Mouse (Mus musculus): Measurements from ENCODE around the gene Cnbd2.
"Not testable (repeated sequence)": the region's sequence is repeated elsewhere in the genome, so short reads cannot be mapped to it uniquely, and the experiment has no call there.

Cnbd2 gene

GRCm38 (mm10) chr2:156399485-156399884 lies 87.4 kb downstream of the Cnbd2 start:
- Histone ChIP-seq H3K36me3 (ENCODE audit: insufficient read depth, low read length) (no peaks in the 10 kb centered on the region), H3K27me3 (ENCODE audit: insufficient read depth, low read length) (0 out of 2 replicates have a peak, but pooled peaks cover 2% of the 10 kb centered on the region), H3K4me1 (replicated peaks; ENCODE audit: low read depth, low read length) (peaks cover 31% of the 10 kb centered on the region), H3K4me3 (replicated peaks; ENCODE audit: low read length) (no peak overlapping the region), H3K9me3 (ENCODE audit: low read length) (no peaks in the 10 kb centered on the region)
- TF ChIP-seq POU5F1 (IDR thresholded peaks at IDR 0.05; ENCODE audit: borderline replicate concordance, low read length) (no peak), CTCF (conservative IDR thresholded peaks at IDR 0.05; ENCODE audit: low read length) (no peak), NANOG (IDR thresholded peaks at IDR 0.05; ENCODE audit: borderline replicate concordance, low read length) (no peak)

GRCm38 (mm10) chr2:156401331-156401730 lies 89.2 kb downstream of the Cnbd2 start:
- 0 out of 2 replicates have a peak, but pooled peaks cover 2% of the 10 kb centered on the region for H3K27me3 ChIP-seq (ENCODE audit: insufficient read depth, low read length)
- no peak for TF ChIP-seq NANOG (IDR thresholded peaks at IDR 0.05; ENCODE audit: borderline replicate concordance, low read length)
- TF ChIP-seq POU5F1 (IDR thresholded peaks at IDR 0.05; ENCODE audit: borderline replicate concordance, low read length), result no peak
- no peak for TF ChIP-seq CTCF (conservative IDR thresholded peaks at IDR 0.05; ENCODE audit: low read length)

GRCm38 (mm10) chr2:156402036-156402435 lies 89.9 kb downstream of the Cnbd2 start:
- Histone ChIP-seq H3K27me3 (ENCODE audit: insufficient read depth, low read length) (no peaks in the 10 kb centered on the region), H3K36me3 (ENCODE audit: insufficient read depth, low read length) (no peaks in the 10 kb centered on the region), H3K4me3 (replicated peaks; ENCODE audit: low read length) (no peak overlapping the region), H3K4me1 (replicated peaks; ENCODE audit: low read depth, low read length) (peaks cover 23% of the 10 kb centered on the region), H3K9me3 (ENCODE audit: low read length) (no peaks in the 10 kb centered on the region)
- TF ChIP-seq CTCF (conservative IDR thresholded peaks at IDR 0.05; ENCODE audit: low read length) (no peak), POU5F1 (IDR thresholded peaks at IDR 0.05; ENCODE audit: borderline replicate concordance, low read length) (no peak)

More at GRCm38 (mm10) chr2:156401331-156401730, 89.2 kb downstream of the Cnbd2 start:
- peak overlapping the region; percentile 48; the same call in 1 of the 2 replicates for H3K4me3 ChIP-seq (replicated peaks; ENCODE audit: low read length)
- H3K4me1 ChIP-seq (replicated peaks; ENCODE audit: low read depth, low read length), result peaks cover 16% of the 10 kb centered on the region
- no peaks in the 10 kb centered on the region for H3K9me3 ChIP-seq (ENCODE audit: low read length)
- H3K36me3 ChIP-seq (ENCODE audit: insufficient read depth, low read length), result no peaks in the 10 kb centered on the region

GRCm38 (mm10) chr2:156406987-156407386 lies 94.9 kb downstream of the Cnbd2 start:
- H3K4me1 ChIP-seq (replicated peaks; ENCODE audit: low read depth, low read length), result peaks cover 26% of the 10 kb centered on the region
- TF ChIP-seq NANOG (IDR thresholded peaks at IDR 0.05; ENCODE audit: borderline replicate concordance, low read length) (no peak), CTCF (conservative IDR thresholded peaks at IDR 0.05; ENCODE audit: low read length) (no peak), POU5F1 (IDR thresholded peaks at IDR 0.05; ENCODE audit: borderline replicate concordance, low read length) (no peak)
- H3K9me3 ChIP-seq (ENCODE audit: low read length), result no peaks in the 10 kb centered on the region
- no peaks in the 10 kb centered on the region for H3K36me3 ChIP-seq (ENCODE audit: insufficient read depth, low read length)
- 0 out of 2 replicates have a peak overlapping the region, but pooled peaks have one; percentile 20 for H3K4me3 ChIP-seq (replicated peaks; ENCODE audit: low read length)
- H3K27me3 ChIP-seq (ENCODE audit: insufficient read depth, low read length), result no peaks in the 10 kb centered on the region

GRCm38 (mm10) chr2:156408168-156408567 lies 96.1 kb downstream of the Cnbd2 start:
- no peaks in the 10 kb centered on the region for H3K27me3 ChIP-seq (ENCODE audit: insufficient read depth, low read length)
- H3K36me3 ChIP-seq (ENCODE audit: insufficient read depth, low read length), result no peaks in the 10 kb centered on the region
- no peak overlapping the region for H3K4me3 ChIP-seq (replicated peaks; ENCODE audit: low read length)
- TF ChIP-seq NANOG (IDR thresholded peaks at IDR 0.05; ENCODE audit: borderline replicate concordance, low read length), result no peak
- no peak for TF ChIP-seq POU5F1 (IDR thresholded peaks at IDR 0.05; ENCODE audit: borderline replicate concordance, low read length)
- TF ChIP-seq CTCF (conservative IDR thresholded peaks at IDR 0.05; ENCODE audit: low read length), result no peak
- H3K9me3 ChIP-seq (ENCODE audit: low read length), result no peaks in the 10 kb centered on the region
- H3K4me1 ChIP-seq (replicated peaks; ENCODE audit: low read depth, low read length), result peaks cover 26% of the 10 kb centered on the region

GRCm38 (mm10) chr2:156411348-156411747 lies 99.2 kb downstream of the Cnbd2 start:
- H3K4me3 ChIP-seq (replicated peaks; ENCODE audit: low read length), result not testable (repeated sequence)

GRCm38 (mm10) chr2:156414996-156415395 lies 102.9 kb downstream of the Cnbd2 start:
- Histone ChIP-seq H3K9me3 (ENCODE audit: low read length) (no peaks in the 10 kb centered on the region), H3K4me1 (replicated peaks; ENCODE audit: low read depth, low read length) (peaks cover 46% of the 10 kb centered on the region), H3K27me3 (ENCODE audit: insufficient read depth, low read length) (peaks cover 17% of the 10 kb centered on the region), H3K4me3 (replicated peaks; ENCODE audit: low read length) (no peak overlapping the region), H3K36me3 (ENCODE audit: insufficient read depth, low read length) (no peaks in the 10 kb centered on the region)
- TF ChIP-seq NANOG (IDR thresholded peaks at IDR 0.05; ENCODE audit: borderline replicate concordance, low read length), result no peak
- TF ChIP-seq CTCF (conservative IDR thresholded peaks at IDR 0.05; ENCODE audit: low read length), result no peak
- no peak for TF ChIP-seq POU5F1 (IDR thresholded peaks at IDR 0.05; ENCODE audit: borderline replicate concordance, low read length)

More at GRCm38 (mm10) chr2:156411348-156411747, 99.2 kb downstream of the Cnbd2 start:
- H3K36me3 ChIP-seq (ENCODE audit: insufficient read depth, low read length); H3K27me3 ChIP-seq (ENCODE audit: insufficient read depth, low read length); H3K9me3 ChIP-seq (ENCODE audit: low read length): not testable (repeated sequence)
- H3K4me1 ChIP-seq (replicated peaks; ENCODE audit: low read depth, low read length), result peaks cover 33% of the 10 kb centered on the region
- peak; percentile 21 for TF ChIP-seq CTCF (conservative IDR thresholded peaks at IDR 0.05; ENCODE audit: low read length)

- H3K9me3 ChIP-seq (ENCODE audit: low read length), result no peaks in the 10 kb centered on the region
- H3K4me1 ChIP-seq (replicated peaks; ENCODE audit: low read depth, low read length), result peaks cover 51% of the 10 kb centered on the region
- TF ChIP-seq CTCF (conservative IDR thresholded peaks at IDR 0.05; ENCODE audit: low read length) (no peak), POU5F1 (IDR thresholded peaks at IDR 0.05; ENCODE audit: borderline replicate concordance, low read length) (no peak), NANOG (IDR thresholded peaks at IDR 0.05; ENCODE audit: borderline replicate concordance, low read length) (no peak)
- H3K36me3 ChIP-seq (ENCODE audit: insufficient read depth, low read length), result no peaks in the 10 kb centered on the region
- peaks cover 23% of the 10 kb centered on the region for H3K27me3 ChIP-seq (ENCODE audit: insufficient read depth, low read length)
- H3K4me3 ChIP-seq (replicated peaks; ENCODE audit: low read length), result no peak overlapping the region
Measured at GRCm38 (mm10) chr2:156415674-156416073, 103.6 kb downstream of the Cnbd2 start.

GRCm38 (mm10) chr2:156417194-156417593 lies 105.1 kb downstream of the Cnbd2 start:
- Histone ChIP-seq H3K4me1 (replicated peaks; ENCODE audit: low read depth, low read length) (peaks cover 57% of the 10 kb centered on the region), H3K9me3 (ENCODE audit: low read length) (no peaks in the 10 kb centered on the region), H3K27me3 (ENCODE audit: insufficient read depth, low read length) (peaks cover 23% of the 10 kb centered on the region), H3K4me3 (replicated peaks; ENCODE audit: low read length) (no peak overlapping the region), H3K36me3 (ENCODE audit: insufficient read depth, low read length) (no peaks in the 10 kb centered on the region)
- TF ChIP-seq CTCF (conservative IDR thresholded peaks at IDR 0.05; ENCODE audit: low read length) (no peak), POU5F1 (IDR thresholded peaks at IDR 0.05; ENCODE audit: borderline replicate concordance, low read length) (no peak), NANOG (IDR thresholded peaks at IDR 0.05; ENCODE audit: borderline replicate concordance, low read length) (no peak)
